Mouse (Mus musculus) intestine, postnatal 0 days (tissue): ENCODE measurements around the gene Arpp19. TPM values are rescaled to one million over a fixed set of nuclear protein-coding genes. Genes with fewer than 3 reads are reported as not detected.

Experiments
- ATAC-seq: fragments of 200-750 bp; cut with Nextera tagmentation; 2 replicates; pipeline ENCODE4 v1.8.0; 2017; ENCODE audit warnings: mild to moderate bottlenecking, moderate TSS enrichment, moderate library complexity
- H3K27ac ChIP-seq: fragments of 300-500 bp; sonication (generic); 2 replicates; pipeline ENCODE4 v1.5.1; 2014; ENCODE audit warnings: mild to moderate bottlenecking, low read depth, low read length, moderate library complexity
- H3K27me3 ChIP-seq: fragments of 300-500 bp; sonication (generic); replicated peaks from 2 replicates; pipeline ENCODE4 v1.6.1; 2014; ENCODE audit warnings: low read length, mixed read lengths; ENCODE audit not compliant: control insufficient read depth, insufficient read depth
- H3K36me3 ChIP-seq: fragments of 300-500 bp; sonication (generic); 2 replicates; pipeline ENCODE4 v1.6.1; 2014; ENCODE audit warnings: mild to moderate bottlenecking, moderate library complexity; ENCODE audit not compliant: control insufficient read depth, insufficient read depth
- H3K4me1 ChIP-seq: fragments of 300-500 bp; sonication (generic); replicated peaks from 2 replicates; pipeline ENCODE4 v1.6.1; 2014; ENCODE audit warnings: antibody characterized with exemption, low read length, mixed read lengths; ENCODE audit not compliant: control insufficient read depth, insufficient read depth
- H3K4me2 ChIP-seq: fragments of 300-500 bp; sonication (generic); replicated peaks from 2 replicates; pipeline ENCODE4 v1.6.1; 2014; ENCODE audit warnings: low read depth, mild to moderate bottlenecking, moderate library complexity
- H3K4me3 ChIP-seq: fragments of 300-500 bp; sonication (generic); 2 replicates; pipeline ENCODE4 v1.5.1; 2014; ENCODE audit warnings: low read depth, low read length
- H3K9ac ChIP-seq: fragments of 300-500 bp; sonication (generic); 2 replicates; pipeline ENCODE4 v1.6.1; 2014; ENCODE audit warnings: mild to moderate bottlenecking, low read depth, low read length
- H3K9me3 ChIP-seq: fragments of 300-500 bp; sonication (generic); 2 replicates; pipeline ENCODE4 v1.6.1; 2016; ENCODE audit warnings: mixed run types; ENCODE audit not compliant: control insufficient read depth
- CTCF ChIP-seq: sonication (generic); IDR thresholded peaks from 2 replicates; pipeline ENCODE4 v1.5.1; 2016; ENCODE audit warnings: low read depth, mild to moderate bottlenecking, control low read depth, antibody characterized with exemption, moderate library complexity
- WGBS: fragments of 180-500 bp; shearing (Covaris S2); extraction: QIAGEN DNeasy Blood & Tissue Kit; methylation state at CpG from one replicate; pipeline ENCODE4 v1.1.7; 2014; 5-methylcytosine and 5-hydroxymethylcytosine counted together
- polyA plus RNA-seq: library from polyadenylated mRNA; unstranded; fragments of >200 nt; fragmentation: Nextera tagmentation; extraction: Ambion mirVana; gene quantifications from 2 replicates; pipeline ENCODE4 v1.2.1, GENCODE M21; 2015

Arpp19 gene
- polyA plus RNA-seq, 1 experiment from 2014 or later = 383 TPM

GRCm38 (mm10) chr9:75033141-75033540 lies 4.3 kb upstream of the Arpp19 start:
- no peak overlapping the region for H3K4me2 ChIP-seq
- no peak overlapping the region for H3K4me3 ChIP-seq
- 55% methylated on average over 7 of the region's 7 CpGs for WGBS
- 0 out of 2 replicates have a peak, but pooled peaks cover 6% of the 10 kb centered on the region for H3K4me1 ChIP-seq
- H3K9me3 ChIP-seq = no peaks in the 10 kb centered on the region
- ATAC-seq = no peak
- H3K36me3 ChIP-seq = 0 out of 2 replicates have a peak, but pooled peaks cover 4% of the 10 kb centered on the region
- no peak overlapping the region for H3K27ac ChIP-seq
- no peaks in the 10 kb centered on the region for H3K27me3 ChIP-seq
- TF ChIP-seq CTCF = peak; percentile 71
- no peak overlapping the region for H3K9ac ChIP-seq

DNA sequence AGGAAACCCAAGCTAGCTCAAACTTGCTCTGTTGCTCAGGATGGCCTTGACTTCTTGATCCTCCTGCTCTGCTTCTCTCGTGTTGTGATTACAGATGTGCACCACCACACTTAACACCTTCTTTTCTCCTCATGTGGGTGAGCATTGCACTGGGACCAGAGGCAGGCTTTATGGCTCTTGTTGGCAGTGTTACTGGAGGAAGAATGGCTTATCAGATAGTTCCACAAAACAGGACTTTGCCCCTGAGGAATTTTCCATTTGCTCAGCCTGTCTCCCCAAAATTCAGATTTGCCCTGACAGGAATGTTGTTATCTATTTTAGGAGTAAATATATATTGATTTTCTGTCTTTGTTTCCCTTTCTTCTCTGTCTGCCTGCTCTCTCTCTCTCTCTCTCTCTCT lies 2.7 kb upstream of the Arpp19 start:
- 0 out of 2 replicates have a peak, but pooled peaks cover 6% of the 10 kb centered on the region for H3K4me1 ChIP-seq
- no peak for TF ChIP-seq CTCF
- H3K27ac ChIP-seq = no peak overlapping the region
- WGBS = 16% methylated on average over 1 of the region's 1 CpGs
- no peak overlapping the region for H3K4me3 ChIP-seq
- H3K9ac ChIP-seq = no peak overlapping the region
- no peaks in the 10 kb centered on the region for H3K9me3 ChIP-seq
- H3K4me2 ChIP-seq = no peak overlapping the region
- no peaks in the 10 kb centered on the region for H3K27me3 ChIP-seq
- ATAC-seq = no peak
- H3K36me3 ChIP-seq = 0 out of 2 replicates have a peak, but pooled peaks cover 4% of the 10 kb centered on the region

GRCm38 (mm10) chr9:75035944-75036343 lies 1.5 kb upstream of the Arpp19 start:
- H3K4me2 ChIP-seq = no peak overlapping the region
- WGBS = 64% methylated on average over 4 of the region's 4 CpGs
- H3K9me3 ChIP-seq = no peaks in the 10 kb centered on the region

DNA sequence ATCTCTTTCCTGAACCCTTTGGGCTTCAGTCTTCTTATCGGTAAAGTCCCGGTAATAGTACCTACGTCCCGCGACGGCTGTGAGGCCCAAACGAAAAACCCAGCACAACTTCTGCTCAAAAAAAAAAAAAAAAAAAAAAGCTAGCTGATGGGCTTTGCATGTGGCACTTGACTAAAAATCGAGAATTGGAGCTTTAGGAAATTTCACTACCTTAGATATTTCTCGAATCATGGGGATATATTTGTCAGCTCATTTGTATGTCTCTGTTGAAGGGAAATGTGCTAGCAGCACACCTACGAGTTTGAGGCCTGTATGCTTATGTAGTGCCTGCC lies 909 bp downstream of the Arpp19 start:
- no peaks in the 10 kb centered on the region for H3K36me3 ChIP-seq
- no peak for TF ChIP-seq CTCF
- ATAC-seq = no peak
- H3K4me3 ChIP-seq = peak overlapping the region; percentile 92
- 0 out of 2 replicates have a peak, but pooled peaks cover 6% of the 10 kb centered on the region for H3K4me1 ChIP-seq
- H3K27ac ChIP-seq = peak overlapping the region; percentile 87; the same call in 1 of the 2 replicates
- H3K4me2 ChIP-seq = peak overlapping the region; percentile 67
- peak overlapping the region; percentile 94 for H3K9ac ChIP-seq
- no peaks in the 10 kb centered on the region for H3K27me3 ChIP-seq
- H3K9me3 ChIP-seq = no peaks in the 10 kb centered on the region
- 0% methylated on average over 10 of the region's 10 CpGs for WGBS

More at GRCm38 (mm10) chr9:75035944-75036343, 1.5 kb upstream of the Arpp19 start:
- 0 out of 2 replicates have a peak, but pooled peaks cover 4% of the 10 kb centered on the region for H3K36me3 ChIP-seq
- no peak overlapping the region for H3K27ac ChIP-seq
- H3K4me1 ChIP-seq = 0 out of 2 replicates have a peak, but pooled peaks cover 6% of the 10 kb centered on the region
- ATAC-seq = no peak
- no peak overlapping the region for H3K4me3 ChIP-seq
- H3K9ac ChIP-seq = no peak overlapping the region
- no peak for TF ChIP-seq CTCF
- no peaks in the 10 kb centered on the region for H3K27me3 ChIP-seq

- Histone ChIP-seq H3K27me3 (no peaks in the 10 kb centered on the region), H3K27ac (no peak overlapping the region), H3K36me3 (peaks cover 6% of the 10 kb centered on the region; the same call in 1 of the 2 replicates), H3K9ac (no peak overlapping the region), H3K4me1 (no peaks in the 10 kb centered on the region), H3K4me2 (no peak overlapping the region; the same call in 1 of the 2 replicates), H3K9me3 (no peaks in the 10 kb centered on the region), H3K4me3 (no peak overlapping the region)
- no peak for ATAC-seq
- TF ChIP-seq CTCF = no peak
- WGBS = 49% methylated on average over 2 of the region's 2 CpGs
Measured at GRCm38 (mm10) chr9:75040566-75040965, 3.2 kb downstream of the Arpp19 start.

GRCm38 (mm10) chr9:75041840-75042525 lies 4.6 kb downstream of the Arpp19 start:
- no peaks in the 10 kb centered on the region for H3K9me3 ChIP-seq
- H3K4me2 ChIP-seq = no peak overlapping the region
- no peaks in the 10 kb centered on the region for H3K27me3 ChIP-seq
- H3K9ac ChIP-seq = no peak overlapping the region
- 77% methylated on average over 2 of the region's 2 CpGs for WGBS
- no peak for ATAC-seq
- H3K4me3 ChIP-seq = no peak overlapping the region
- no peak overlapping the region for H3K27ac ChIP-seq
- H3K36me3 ChIP-seq = peaks cover 7% of the 10 kb centered on the region; the same call in 1 of the 2 replicates
- H3K4me1 ChIP-seq = no peaks in the 10 kb centered on the region
- TF ChIP-seq CTCF = peak; percentile 8; the same call in 1 of the 2 replicates
